Mouse (Mus musculus) heart, embryonic 12.5 days (tissue): ENCODE measurements around the gene Fmnl2. TPM values are rescaled to one million over a fixed set of nuclear protein-coding genes. Genes with fewer than 3 reads are reported as not detected.

ENCODE experiments used
- ATAC-seq: fragments of 200-750 bp; cut with Nextera tagmentation; 2 replicates; pipeline ENCODE4 v1.8.0; 2017; ENCODE audit warnings: moderate TSS enrichment, moderate library complexity; ENCODE audit not compliant: insufficient number of reproducible peaks, low FRiP score
- H3K27ac ChIP-seq: fragments of 300-500 bp; sonication (generic); 2 replicates; pipeline ENCODE4 v1.5.1; 2016; ENCODE audit warnings: mild to moderate bottlenecking, moderate library complexity; ENCODE audit not compliant: poor library complexity, severe bottlenecking
- H3K27me3 ChIP-seq: fragments of 300-500 bp; sonication (generic); replicated peaks from 2 replicates; pipeline ENCODE4 v1.6.1; 2016; ENCODE audit warnings: mild to moderate bottlenecking, moderate library complexity
- H3K36me3 ChIP-seq: fragments of 300-500 bp; sonication (generic); 2 replicates; pipeline ENCODE4 v1.6.1; 2016; ENCODE audit warnings: mild to moderate bottlenecking, moderate library complexity
- H3K4me1 ChIP-seq: fragments of 300-500 bp; sonication (generic); replicated peaks from 2 replicates; pipeline ENCODE4 v1.6.1; 2016; ENCODE audit warnings: mild to moderate bottlenecking
- H3K4me2 ChIP-seq: fragments of 300-500 bp; sonication (generic); 2 replicates; pipeline ENCODE4 v1.6.1; 2016; ENCODE audit warnings: mild to moderate bottlenecking, moderate library complexity
- H3K4me3 ChIP-seq: fragments of 300-500 bp; sonication (generic); 2 replicates; pipeline ENCODE4 v1.5.1; 2016; ENCODE audit warnings: mild to moderate bottlenecking
- H3K9ac ChIP-seq: fragments of 300-500 bp; sonication (generic); 2 replicates; pipeline ENCODE4 v1.6.1; 2016; ENCODE audit warnings: mild to moderate bottlenecking, moderate library complexity
- H3K9me3 ChIP-seq: fragments of 300-500 bp; sonication (generic); replicated peaks from 2 replicates; pipeline ENCODE4 v1.6.1; 2016; ENCODE audit warnings: mild to moderate bottlenecking, moderate library complexity
- WGBS: fragments of 180-500 bp; shearing (Covaris S2); methylation state at CpG from one replicate; pipeline ENCODE4 v1.1.7; 2016; 5-methylcytosine and 5-hydroxymethylcytosine counted together
- polyA plus RNA-seq: library from polyadenylated mRNA; unstranded; fragments of >200 nt; fragmentation: Nextera tagmentation; extraction: Ambion mirVana; gene quantifications from 2 replicates; pipeline ENCODE4 v1.2.1, GENCODE M21; 2016

Gene Fmnl2
- polyA plus RNA-seq, 1 experiment from 2014 or later = 1.1 TPM

GRCm38 (mm10) chr2:52866151-52866550 lies 8.5 kb downstream of the Fmnl2 start:
- no peaks in the 10 kb centered on the region for H3K4me1 ChIP-seq
- WGBS = 88% methylated on average over 3 of the region's 3 CpGs

GRCm38 (mm10) chr2:52867781-52868180 lies 10.1 kb downstream of the Fmnl2 start:
- no peaks in the 10 kb centered on the region for H3K27me3 ChIP-seq
- H3K4me2 ChIP-seq = no peak overlapping the region
- H3K4me1 ChIP-seq = peaks cover 5% of the 10 kb centered on the region
- 86% methylated on average over 9 of the region's 9 CpGs for WGBS
- ATAC-seq = no peak
- H3K27ac ChIP-seq = no peak overlapping the region
- no peak overlapping the region for H3K4me3 ChIP-seq
- H3K9ac ChIP-seq = no peak overlapping the region
- H3K9me3 ChIP-seq = peaks cover 4% of the 10 kb centered on the region; the same call in 1 of the 2 replicates
- 0 out of 2 replicates have a peak, but pooled peaks cover 2% of the 10 kb centered on the region for H3K36me3 ChIP-seq

More at GRCm38 (mm10) chr2:52866151-52866550, 8.5 kb downstream of the Fmnl2 start:
- Histone ChIP-seq H3K4me3 (no peak overlapping the region), H3K36me3 (0 out of 2 replicates have a peak, but pooled peaks cover 2% of the 10 kb centered on the region), H3K9ac (no peak overlapping the region), H3K27ac (no peak overlapping the region), H3K27me3 (no peaks in the 10 kb centered on the region), H3K4me2 (no peak overlapping the region), H3K9me3 (peaks cover 4% of the 10 kb centered on the region; the same call in 1 of the 2 replicates)
- ATAC-seq = no peak

GRCm38 (mm10) chr2:52868181-52868580 lies 10.5 kb downstream of the Fmnl2 start:
- Histone ChIP-seq H3K9me3 (peaks cover 4% of the 10 kb centered on the region; the same call in 1 of the 2 replicates), H3K4me1 (peaks cover 7% of the 10 kb centered on the region), H3K27ac (no peak overlapping the region), H3K36me3 (0 out of 2 replicates have a peak, but pooled peaks cover 2% of the 10 kb centered on the region), H3K9ac (no peak overlapping the region), H3K27me3 (no peaks in the 10 kb centered on the region), H3K4me2 (no peak overlapping the region; the same call in 1 of the 2 replicates), H3K4me3 (no peak overlapping the region)
- 47% methylated on average over 5 of the region's 5 CpGs for WGBS
- ATAC-seq = no peak

GRCm38 (mm10) chr2:52872636-52873035 lies 15.0 kb downstream of the Fmnl2 start:
- WGBS = 64% methylated on average over 5 of the region's 5 CpGs
- peaks cover 12% of the 10 kb centered on the region for H3K4me1 ChIP-seq
- no peaks in the 10 kb centered on the region for H3K9me3 ChIP-seq
- H3K27me3 ChIP-seq = no peaks in the 10 kb centered on the region
- no peak for ATAC-seq
- no peaks in the 10 kb centered on the region for H3K36me3 ChIP-seq
- H3K9ac ChIP-seq = no peak overlapping the region
- H3K27ac ChIP-seq = no peak overlapping the region
- H3K4me2 ChIP-seq = no peak overlapping the region
- H3K4me3 ChIP-seq = no peak overlapping the region

GRCm38 (mm10) chr2:52873276-52874063 lies 15.8 kb downstream of the Fmnl2 start:
- Histone ChIP-seq H3K27ac (no peak overlapping the region), H3K36me3 (no peaks in the 10 kb centered on the region), H3K9ac (no peak overlapping the region), H3K4me2 (no peak overlapping the region), H3K9me3 (no peaks in the 10 kb centered on the region), H3K27me3 (no peaks in the 10 kb centered on the region), H3K4me3 (no peak overlapping the region), H3K4me1 (peaks cover 12% of the 10 kb centered on the region)
- no peak for ATAC-seq
- 62% methylated on average over 18 of the region's 18 CpGs for WGBS

- Histone ChIP-seq H3K36me3 (no peaks in the 10 kb centered on the region), H3K9ac (no peak overlapping the region), H3K4me2 (no peak overlapping the region), H3K27me3 (no peaks in the 10 kb centered on the region), H3K4me1 (peaks cover 12% of the 10 kb centered on the region), H3K27ac (no peak overlapping the region), H3K4me3 (no peak overlapping the region), H3K9me3 (no peaks in the 10 kb centered on the region)
- ATAC-seq = no peak
These were observed 17.1 kb downstream of the Fmnl2 start for GRCm38 (mm10) chr2:52874721-52875120.

GRCm38 (mm10) chr2:52875801-52876200 lies 18.1 kb downstream of the Fmnl2 start:
- no peaks in the 10 kb centered on the region for H3K36me3 ChIP-seq
- no peaks in the 10 kb centered on the region for H3K27me3 ChIP-seq
- no peak overlapping the region for H3K4me2 ChIP-seq
- H3K4me1 ChIP-seq = peaks cover 12% of the 10 kb centered on the region
- 77% methylated on average over 9 of the region's 9 CpGs for WGBS
- no peak for ATAC-seq
- H3K27ac ChIP-seq = no peak overlapping the region
- no peak overlapping the region for H3K4me3 ChIP-seq
- no peaks in the 10 kb centered on the region for H3K9me3 ChIP-seq
- H3K9ac ChIP-seq = no peak overlapping the region

- no peak overlapping the region for H3K4me2 ChIP-seq
- WGBS = 86% methylated on average over 2 of the region's 2 CpGs
These were observed 25.7 kb downstream of the Fmnl2 start for GRCm38 (mm10) chr2:52883401-52883800.

GRCm38 (mm10) chr2:52884082-52884481 lies 26.4 kb downstream of the Fmnl2 start:
- WGBS = 57% methylated on average over 4 of the region's 4 CpGs
- Histone ChIP-seq H3K9ac (no peak overlapping the region), H3K36me3 (no peaks in the 10 kb centered on the region), H3K9me3 (no peaks in the 10 kb centered on the region), H3K4me1 (0 out of 2 replicates have a peak, but pooled peaks cover 3% of the 10 kb centered on the region), H3K4me3 (no peak overlapping the region), H3K27ac (no peak overlapping the region), H3K27me3 (no peaks in the 10 kb centered on the region), H3K4me2 (no peak overlapping the region)
- ATAC-seq = no peak

More at GRCm38 (mm10) chr2:52883401-52883800, 25.7 kb downstream of the Fmnl2 start:
- Histone ChIP-seq H3K36me3 (no peaks in the 10 kb centered on the region), H3K27me3 (no peaks in the 10 kb centered on the region), H3K27ac (no peak overlapping the region), H3K4me3 (no peak overlapping the region), H3K4me1 (0 out of 2 replicates have a peak, but pooled peaks cover 3% of the 10 kb centered on the region), H3K9me3 (no peaks in the 10 kb centered on the region), H3K9ac (no peak overlapping the region)
- no peak for ATAC-seq

- Histone ChIP-seq H3K4me1 (0 out of 2 replicates have a peak, but pooled peaks cover 3% of the 10 kb centered on the region), H3K4me2 (no peak overlapping the region), H3K4me3 (no peak overlapping the region), H3K36me3 (no peaks in the 10 kb centered on the region), H3K9me3 (no peaks in the 10 kb centered on the region), H3K9ac (no peak overlapping the region), H3K27me3 (no peaks in the 10 kb centered on the region), H3K27ac (no peak overlapping the region)
- ATAC-seq = no peak
- WGBS = 42% methylated on average over 3 of the region's 3 CpGs
These were observed 27.4 kb downstream of the Fmnl2 start for GRCm38 (mm10) chr2:52885071-52885470.

- Histone ChIP-seq H3K9ac (no peak overlapping the region), H3K9me3 (no peaks in the 10 kb centered on the region), H3K4me2 (no peak overlapping the region), H3K4me3 (no peak overlapping the region), H3K27me3 (no peaks in the 10 kb centered on the region), H3K27ac (no peak overlapping the region), H3K4me1 (0 out of 2 replicates have a peak, but pooled peaks cover 3% of the 10 kb centered on the region), H3K36me3 (no peaks in the 10 kb centered on the region)
- ATAC-seq = no peak
- 68% methylated on average over 2 of the region's 2 CpGs for WGBS
These were observed 29.6 kb downstream of the Fmnl2 start for GRCm38 (mm10) chr2:52887281-52887680.
